Mouse (Mus musculus) neural tube, embryonic 14.5 days (tissue): ENCODE results near the gene Usp39. TPM values are rescaled to one million over a fixed set of nuclear protein-coding genes. Genes with fewer than 3 reads are reported as not detected.

Experiments
- polyA plus RNA-seq: library from polyadenylated mRNA; unstranded; fragments of >200 nt; fragmentation: Nextera tagmentation; extraction: Ambion mirVana; gene quantifications from 2 replicates; pipeline ENCODE4 v1.2.1, GENCODE M21; 2014

Usp39 gene
- polyA plus RNA-seq, 1 experiment from 2014 or later = 45.3 TPM

Other genes with a start within 250 kb of the Usp39 start
- gene St3gal5, start 247.6 kb downstream of the Usp39 start, polyA plus RNA-seq = 77.9 and 78.5 TPM in 2 replicates
- 1.1 and 2.4 TPM in 2 replicates for gene Atoh8, start 109.6 kb downstream of the Usp39 start, polyA plus RNA-seq
- not detected in 2 replicates for gene Sftpb, start 40.6 kb downstream of the Usp39 start, polyA plus RNA-seq
- gene 0610030E20Rik, start 2.1 kb upstream of the Usp39 start, polyA plus RNA-seq = 15.8 and 15.9 TPM in 2 replicates
- 15.4 and 28.7 TPM in 2 replicates for gene Tmem150a, start 10.3 kb upstream of the Usp39 start, polyA plus RNA-seq
- gene Rnf181, start 21.8 kb upstream of the Usp39 start, polyA plus RNA-seq = 115 and 145 TPM in 2 replicates
- gene Vamp5, start 35.3 kb upstream of the Usp39 start, polyA plus RNA-seq = 3.1 and 28.2 TPM in 2 replicates
- 7.9 and 19.8 TPM in 2 replicates for gene Vamp8, start 45.5 kb upstream of the Usp39 start, polyA plus RNA-seq
- 11.6 and 15.0 TPM in 2 replicates for gene Ggcx, start 69.1 kb upstream of the Usp39 start, polyA plus RNA-seq
- gene Mat2a, start 94.4 kb upstream of the Usp39 start, polyA plus RNA-seq = 392 and 416 TPM in 2 replicates
- gene Sh2d6, start 176.5 kb upstream of the Usp39 start, polyA plus RNA-seq = 0.22 and 1.2 TPM in 2 replicates
- gene Capg, start 199.2 kb upstream of the Usp39 start, polyA plus RNA-seq = 3.4 and 9.0 TPM in 2 replicates